Mouse (Mus musculus) bone marrow macrophage, adult 2 months (primary cell): ENCODE measurements at regions not wholly inside any gene's neighbourhood (a gene's known extent, or its start where the extent isn't known, plus 50 kb on each side); places are given as distances from the start of the nearest gene placed in this dataset.

ENCODE experiments used
- H3K27ac ChIP-seq: 2 replicates; pipeline ENCODE4 v1.5.1; 2012; ENCODE audit warnings: low read depth, low read length; ENCODE audit not compliant: insufficient read depth
- H3K4me1 ChIP-seq: 2 replicates; pipeline ENCODE4 v1.6.1; 2012; ENCODE audit warnings: low read length; ENCODE audit not compliant: control insufficient read depth, insufficient read depth
- H3K4me3 ChIP-seq: 2 replicates; pipeline ENCODE4 v1.5.1; 2012; ENCODE audit warnings: mild to moderate bottlenecking, low read length, moderate library complexity; ENCODE audit not compliant: insufficient read depth
- CTCF ChIP-seq: IDR thresholded peaks from 2 replicates; pipeline ENCODE4 v1.5.1; 2012; ENCODE audit warnings: low read depth, mild to moderate bottlenecking, low read length, moderate library complexity
- POLR2A ChIP-seq: IDR thresholded peaks from 2 replicates; pipeline ENCODE4 v1.6.1; 2012; ENCODE audit warnings: mild to moderate bottlenecking, low read depth, low read length, borderline replicate concordance

DNA sequence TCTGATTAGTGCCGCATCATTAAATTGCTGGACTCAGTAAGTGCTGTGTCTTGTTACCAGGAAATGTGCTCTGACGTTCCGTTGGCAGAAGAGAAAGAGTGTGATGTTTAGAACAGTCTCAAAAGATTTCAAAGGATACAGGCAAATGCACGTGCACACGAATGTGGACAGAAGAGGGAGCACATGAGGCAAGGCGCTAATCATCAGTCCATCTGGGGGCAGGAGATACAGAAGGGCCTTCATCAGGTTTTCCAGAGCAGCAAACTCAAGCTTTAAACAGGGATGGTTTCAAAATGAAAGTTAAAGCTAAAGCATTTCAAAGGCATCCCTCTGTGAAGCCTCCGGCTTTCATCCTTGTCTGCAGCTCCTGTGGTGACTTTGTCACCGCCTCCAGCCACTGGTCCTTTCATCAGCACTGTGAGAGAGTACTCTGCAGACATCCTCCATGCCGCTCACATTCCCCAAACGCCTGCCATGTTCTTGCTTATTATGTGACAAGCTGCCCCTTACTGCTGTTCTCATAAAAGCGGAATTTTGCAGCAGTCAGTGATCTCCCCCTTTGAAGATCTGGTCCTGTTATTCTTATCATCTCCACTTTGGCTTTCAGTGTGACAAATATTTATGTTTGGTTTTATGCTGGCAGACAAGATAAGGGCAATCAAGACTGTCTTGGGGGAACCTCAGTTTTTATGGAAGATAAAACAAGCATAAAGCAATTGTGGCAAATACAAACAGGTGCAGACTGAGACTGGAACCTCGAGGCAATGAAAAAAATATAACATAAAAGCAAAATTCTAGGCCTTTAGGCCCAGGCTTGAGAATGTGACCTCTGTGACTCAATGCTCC lies 111.5 kb upstream of the Tmem150c start:
- no peaks in the 10 kb centered on the region for H3K4me1 ChIP-seq
- no peak overlapping the region for H3K4me3 ChIP-seq
- TF ChIP-seq POLR2A (no peak), CTCF (no peak)
- no peak overlapping the region for H3K27ac ChIP-seq

GRCm38 (mm10) chr5:100268111-100268878 lies 108.7 kb upstream of the Tmem150c start:
- Histone ChIP-seq H3K27ac (no peak overlapping the region), H3K4me3 (no peak overlapping the region), H3K4me1 (no peaks in the 10 kb centered on the region)
- TF ChIP-seq CTCF (no peak), POLR2A (no peak)

- H3K4me1 ChIP-seq: no peaks in the 10 kb centered on the region
- TF ChIP-seq POLR2A: no peak
- no peak for TF ChIP-seq CTCF
- no peak overlapping the region for H3K27ac ChIP-seq
- no peak overlapping the region for H3K4me3 ChIP-seq
Measured at GRCm38 (mm10) chr5:100266671-100267510, 107.3 kb upstream of the Tmem150c start.

GRCm38 (mm10) chr5:100259803-100260693 lies 100.4 kb upstream of the Tmem150c start:
- Histone ChIP-seq H3K27ac (no peak overlapping the region), H3K4me1 (no peaks in the 10 kb centered on the region), H3K4me3 (no peak overlapping the region)
- no peak for TF ChIP-seq CTCF
- TF ChIP-seq POLR2A: no peak

DNA sequence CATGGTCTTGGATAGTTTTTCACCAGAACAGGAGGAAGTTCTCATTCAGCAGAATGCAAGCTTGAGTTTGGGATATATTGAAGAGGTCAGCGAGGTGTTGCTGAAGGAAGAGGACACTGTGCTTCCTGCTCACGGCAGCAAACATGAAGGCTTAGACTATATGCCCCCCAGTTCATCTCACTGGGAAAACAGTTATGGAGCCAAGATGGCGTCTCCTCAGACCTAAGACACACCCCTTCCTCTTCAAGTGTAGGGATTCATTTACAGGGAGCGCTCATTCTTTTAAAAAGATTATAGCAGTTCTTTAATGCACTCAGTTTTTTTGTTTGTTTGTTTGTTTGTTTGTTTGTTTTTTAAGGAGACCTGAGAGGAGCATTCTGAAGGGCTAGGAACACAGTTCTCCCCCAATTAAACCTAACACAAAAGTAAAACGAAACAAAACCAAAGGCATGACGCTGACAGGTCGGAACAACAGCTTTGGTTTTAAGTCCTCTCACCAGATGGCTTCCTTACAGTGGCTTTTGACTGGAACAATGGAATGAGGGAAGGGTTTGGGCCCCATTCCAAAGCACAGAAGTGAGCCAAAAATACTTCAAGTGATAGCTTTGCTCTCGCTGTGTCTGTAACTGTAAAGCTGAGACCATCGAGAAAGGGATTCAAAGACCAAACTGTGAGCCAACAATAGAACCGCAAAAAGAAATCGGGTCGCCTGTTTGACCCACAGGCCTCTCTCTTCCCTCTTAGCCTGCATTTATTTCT lies 99.5 kb upstream of the Tmem150c start:
- H3K4me3 ChIP-seq: no peak overlapping the region
- TF ChIP-seq POLR2A (no peak), CTCF (no peak)
- no peaks in the 10 kb centered on the region for H3K4me1 ChIP-seq
- H3K27ac ChIP-seq: no peak overlapping the region

DNA sequence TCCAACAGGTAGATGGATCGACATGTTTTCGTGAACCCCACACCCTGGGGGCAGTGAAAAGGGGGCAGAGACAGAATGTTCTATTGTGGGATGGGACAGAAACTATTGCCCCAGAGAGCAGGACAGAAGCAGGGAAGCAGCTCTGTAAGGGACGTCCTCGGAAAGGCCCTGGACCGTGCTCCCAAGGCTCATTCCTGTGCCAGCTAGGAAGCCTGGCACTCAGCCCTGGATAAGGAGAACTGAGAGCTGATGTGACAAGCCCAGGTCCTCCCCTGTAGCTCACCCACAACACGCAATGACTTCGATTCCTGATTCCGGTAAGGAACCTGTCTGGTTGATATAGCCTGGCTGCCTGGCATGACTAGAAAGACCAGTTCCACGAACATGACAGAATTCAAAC lies 95.7 kb upstream of the Tmem150c start:
- H3K27ac ChIP-seq: no peak overlapping the region
- TF ChIP-seq POLR2A: no peak
- H3K4me3 ChIP-seq: no peak overlapping the region
- no peaks in the 10 kb centered on the region for H3K4me1 ChIP-seq

DNA sequence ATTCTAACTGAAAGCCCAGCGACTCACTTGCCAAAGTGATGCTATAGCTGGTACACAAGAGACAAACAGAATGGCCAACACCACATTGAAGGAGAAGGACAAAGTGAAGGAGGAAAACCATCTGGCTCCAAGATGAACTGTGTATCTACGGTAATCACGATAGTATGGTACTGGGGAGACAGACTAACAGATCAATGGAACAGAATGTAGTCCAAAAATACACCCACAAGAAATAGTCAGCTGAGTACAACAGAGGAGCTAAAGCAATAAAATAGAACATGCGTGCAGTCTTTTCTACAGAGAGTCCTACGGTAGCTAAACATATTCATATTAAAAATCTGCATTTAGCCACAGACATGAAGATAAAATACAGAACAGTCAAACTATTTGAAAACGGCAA lies 92.4 kb upstream of the Tmem150c start:
- Histone ChIP-seq H3K4me3 (no peak overlapping the region), H3K4me1 (no peaks in the 10 kb centered on the region), H3K27ac (no peak overlapping the region)
- TF ChIP-seq CTCF: no peak
- TF ChIP-seq POLR2A: no peak

DNA sequence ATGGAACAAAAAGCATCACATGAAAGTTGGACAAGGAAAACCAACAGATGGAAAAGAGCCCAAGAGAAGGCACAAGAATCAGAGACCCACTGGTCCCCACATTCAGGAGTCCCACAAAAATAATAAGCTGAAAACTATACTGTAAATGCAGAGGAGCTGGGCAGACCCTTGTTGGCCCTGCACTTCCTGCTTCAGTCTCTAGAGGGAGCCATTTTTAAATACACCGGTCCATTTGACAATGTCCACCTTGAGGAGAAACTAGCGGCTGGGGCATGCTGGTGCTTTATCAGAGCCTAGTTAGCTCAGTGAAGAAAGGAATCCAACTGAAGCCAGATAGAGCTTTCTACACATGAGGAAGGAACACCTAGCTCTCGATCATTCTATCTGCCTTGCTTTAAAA lies 90.1 kb upstream of the Tmem150c start:
- no peak overlapping the region for H3K4me3 ChIP-seq
- H3K27ac ChIP-seq: no peak overlapping the region
- H3K4me1 ChIP-seq: no peaks in the 10 kb centered on the region
- peak; percentile 20; the same call in 1 of the 2 replicates for TF ChIP-seq CTCF
- TF ChIP-seq POLR2A: no peak

DNA sequence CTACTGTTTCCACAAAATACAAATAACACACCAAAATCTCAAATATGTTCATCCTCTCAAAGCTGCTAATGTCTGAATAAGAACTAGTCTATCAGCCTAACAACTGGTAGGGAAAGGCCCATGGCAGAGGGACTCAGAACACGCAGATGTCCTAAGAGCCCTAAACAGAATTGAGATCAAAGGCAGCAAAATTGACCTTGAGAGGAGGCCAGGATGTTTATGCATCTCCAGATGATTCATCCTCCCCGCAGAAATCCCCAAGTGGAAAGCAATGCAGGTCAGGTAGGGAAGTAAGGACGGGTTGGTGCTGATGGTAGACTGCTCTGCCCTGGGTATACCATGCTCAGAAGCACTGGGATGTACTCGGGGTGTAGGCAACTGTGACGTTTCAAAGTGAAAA lies 89.0 kb upstream of the Tmem150c start:
- no peak overlapping the region for H3K27ac ChIP-seq
- H3K4me1 ChIP-seq: no peaks in the 10 kb centered on the region
- TF ChIP-seq CTCF (no peak), POLR2A (no peak)
- H3K4me3 ChIP-seq: no peak overlapping the region
